Mouse (Mus musculus) left cerebral cortex, postnatal 14 days (tissue): ENCODE results near the gene Syce1l. TPM values are rescaled to one million over a fixed set of nuclear protein-coding genes. Genes with fewer than 3 reads are reported as not detected.

Experiments used
- DNase-seq, 2 experiments: peaks; one replicate each; pipeline ENCODE4 v3.0.0; 2021 to 2022; ENCODE audit warnings: low spot score in 2 of 2, mixed read lengths in 1 of 2
- intact Hi-C: fragments of 180-260 bp; cut with DNase I; formaldehyde crosslinking; loops from one replicate; pipeline ENCODE4 v1.15.1; 2025
- total RNA-seq, 2 experiments: library from RNA; stranded (reverse); gene quantifications; 2 replicates each; pipeline ENCODE4 v1.2.3; 2021

Syce1l gene
- total RNA-seq, 2 experiments from 2014 or later = not detected

DNA sequence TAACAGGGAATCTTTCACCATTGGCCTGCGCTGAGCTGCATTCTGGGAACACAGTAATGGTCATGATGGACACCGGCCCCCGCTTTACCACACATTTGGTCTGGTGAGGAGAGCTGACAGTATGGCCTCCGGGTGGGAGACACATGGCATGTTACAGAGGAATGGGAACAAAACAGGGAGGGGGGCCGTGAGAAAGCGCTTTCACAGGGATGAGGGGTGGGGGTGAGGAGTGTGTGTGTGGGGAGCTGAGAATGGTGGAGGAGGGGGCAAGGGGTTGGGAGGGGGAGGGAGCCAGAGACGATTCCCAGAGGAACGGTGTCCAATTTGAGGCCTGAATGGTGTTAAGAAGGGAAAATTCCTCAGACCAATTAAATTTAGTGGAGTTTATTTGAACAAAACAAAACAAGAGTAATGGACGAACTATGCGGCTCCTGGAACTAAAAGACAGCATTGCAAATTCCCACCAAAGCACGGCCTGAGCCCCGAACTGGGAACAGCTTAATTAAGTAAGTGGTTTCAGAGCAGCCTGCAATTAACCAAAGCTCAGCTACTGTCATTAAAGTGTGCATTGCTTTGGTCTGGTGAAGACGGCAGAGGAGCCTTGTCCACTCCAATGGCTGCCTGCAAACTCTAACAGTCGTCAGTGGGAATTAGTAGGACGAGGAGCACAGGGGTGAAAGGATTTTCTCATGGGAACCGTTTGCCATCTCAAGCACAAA lies 23.9 kb downstream of the Syce1l start:
- no peak for DNase-seq
- intact Hi-C loops = loop anchor here (10.0 kb wide), 1 partner anchor 178 kb away; the partner anchor contains the start of gene Adamts18

- intact Hi-C loops = loop anchor here (10.0 kb wide), 1 partner anchor 175 kb away; the partner anchor contains the start of gene Adamts18
- DNase-seq = no peak
Observed at GRCm38 (mm10) chr8:113669924-113670323, 26.9 kb downstream of the Syce1l start.

DNA sequence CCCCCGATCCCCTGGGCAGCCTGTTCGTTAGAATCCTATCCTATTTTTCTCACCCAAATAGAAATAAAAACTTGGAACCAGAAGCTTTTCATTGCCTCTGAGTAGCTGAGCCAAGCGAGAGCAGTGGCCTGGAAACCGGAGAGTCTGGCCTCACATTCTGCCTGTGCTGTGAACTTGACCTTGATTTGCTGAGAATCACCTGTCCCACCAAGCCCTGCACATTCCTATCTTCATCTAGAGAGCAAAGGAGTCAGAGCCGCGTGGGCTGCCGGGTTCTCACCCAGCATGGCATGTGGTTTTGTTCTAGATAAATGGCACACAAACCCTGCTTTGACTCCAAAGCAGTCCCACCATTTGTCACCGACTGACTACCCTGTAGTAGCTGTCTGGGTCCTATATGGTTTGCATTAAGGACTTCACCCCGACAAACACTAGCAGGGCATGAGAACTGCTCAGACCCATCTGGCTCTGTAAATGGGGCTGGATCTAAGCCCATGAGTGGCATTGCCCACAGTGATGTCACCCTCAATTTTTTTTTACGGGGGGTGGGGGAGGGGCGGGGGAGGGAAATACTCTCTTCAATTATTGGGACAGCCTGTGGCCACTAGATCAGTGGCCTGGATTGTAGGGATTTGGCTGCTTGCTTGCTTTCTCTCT lies 29.7 kb downstream of the Syce1l start:
- intact Hi-C loops = no loop called here
- no peak for DNase-seq

DNA sequence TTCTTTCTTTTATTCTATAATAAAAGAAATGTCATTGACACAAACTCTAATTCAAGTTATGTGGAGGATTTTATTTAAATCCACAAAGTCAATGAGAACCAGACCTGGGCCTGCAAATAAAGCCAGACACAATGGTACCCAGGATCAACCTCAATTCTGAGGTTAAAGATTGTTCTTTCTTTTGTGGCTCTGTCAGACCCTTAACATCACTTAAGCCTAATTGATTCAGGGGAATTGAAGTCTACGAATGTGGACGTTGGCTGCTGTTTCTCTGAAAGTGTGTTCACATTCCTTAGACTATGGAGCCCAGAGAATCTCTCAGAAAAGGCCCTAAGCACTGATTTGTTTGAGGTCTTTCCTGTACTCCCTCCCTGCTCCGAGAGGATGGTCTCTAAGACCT lies 30.3 kb downstream of the Syce1l start:
- no peak for DNase-seq
- intact Hi-C loops = no loop called here

DNA sequence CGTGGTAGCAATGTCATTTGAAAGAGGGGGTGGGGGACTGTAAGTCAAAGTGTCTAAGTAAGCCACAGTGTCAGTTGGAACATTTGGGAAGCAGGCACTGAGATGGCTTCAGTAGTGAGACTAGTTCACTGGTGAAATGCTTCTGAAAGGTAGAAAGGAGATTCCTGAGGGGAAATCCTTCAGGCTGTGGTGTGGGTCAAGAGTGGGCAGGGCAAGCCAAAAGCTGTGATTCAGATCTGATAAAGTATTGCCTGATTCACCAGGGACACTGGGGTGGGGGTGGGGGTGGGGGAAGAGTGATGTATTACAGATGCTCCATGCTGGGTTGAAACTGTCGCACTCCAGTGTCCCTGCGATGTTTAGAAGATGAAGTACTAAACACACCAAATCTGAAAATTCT lies 31.6 kb downstream of the Syce1l start:
- no peak for DNase-seq
- intact Hi-C loops = no loop called here

DNA sequence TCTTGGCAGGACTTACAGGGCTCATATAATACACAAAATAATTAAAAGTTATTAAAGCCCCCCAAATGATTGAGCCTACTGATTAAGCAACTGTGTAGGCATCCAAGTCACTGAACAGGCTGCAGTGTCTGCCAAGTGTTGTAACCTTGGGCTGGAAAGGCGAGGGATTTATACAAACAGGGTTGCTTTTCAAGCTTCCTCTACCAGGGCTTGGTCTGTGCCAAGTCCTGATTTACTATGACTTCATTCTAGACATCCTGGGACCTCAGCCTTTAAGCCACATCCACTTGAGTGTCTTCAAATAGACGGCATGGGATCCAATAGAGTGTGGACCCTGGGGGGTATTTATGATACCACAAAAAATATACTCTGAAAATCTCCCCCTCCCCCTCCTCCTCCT lies 32.3 kb downstream of the Syce1l start:
- DNase-seq = no peak
- intact Hi-C loops = no loop called here

DNA sequence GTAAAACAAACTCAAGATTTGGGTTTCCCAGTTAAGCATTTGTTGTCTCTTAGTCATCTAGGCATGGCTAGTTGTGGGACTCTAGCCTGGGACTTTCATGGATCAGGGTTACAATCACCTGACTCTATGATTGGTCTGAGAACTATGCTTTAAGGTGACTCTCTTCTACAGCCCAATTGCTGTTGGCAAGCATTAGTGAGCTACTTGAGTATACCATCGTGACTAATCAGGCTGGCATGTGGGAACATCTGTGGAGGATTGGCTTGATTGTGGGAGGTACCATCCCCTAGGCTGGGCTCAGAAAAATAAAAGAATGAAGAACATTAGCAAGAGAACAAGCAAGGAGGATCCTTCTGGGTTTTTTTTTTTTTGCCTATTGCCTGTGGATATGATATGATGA lies 33.8 kb downstream of the Syce1l start:
- intact Hi-C loops = no loop called here
- DNase-seq = no peak

DNA sequence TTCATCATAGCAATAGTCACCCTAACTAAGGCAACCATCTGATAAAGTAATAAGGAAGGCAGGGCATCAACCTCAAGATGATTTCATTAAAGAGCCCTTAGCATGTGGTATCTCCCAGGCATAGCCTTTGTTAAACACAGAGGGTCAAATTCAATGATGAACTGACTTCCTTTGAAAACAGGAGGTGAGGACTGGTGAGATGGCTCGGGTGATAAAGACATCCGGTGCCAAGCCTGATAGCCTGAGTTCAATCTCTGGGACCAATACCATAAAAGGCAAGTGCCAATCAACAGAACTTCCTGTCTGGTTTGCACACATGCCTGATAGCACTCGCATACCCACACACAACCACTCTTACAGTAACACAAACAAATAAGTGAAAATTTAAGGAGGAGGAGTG lies 36.3 kb downstream of the Syce1l start:
- DNase-seq = no peak
- intact Hi-C loops = no loop called here

DNA sequence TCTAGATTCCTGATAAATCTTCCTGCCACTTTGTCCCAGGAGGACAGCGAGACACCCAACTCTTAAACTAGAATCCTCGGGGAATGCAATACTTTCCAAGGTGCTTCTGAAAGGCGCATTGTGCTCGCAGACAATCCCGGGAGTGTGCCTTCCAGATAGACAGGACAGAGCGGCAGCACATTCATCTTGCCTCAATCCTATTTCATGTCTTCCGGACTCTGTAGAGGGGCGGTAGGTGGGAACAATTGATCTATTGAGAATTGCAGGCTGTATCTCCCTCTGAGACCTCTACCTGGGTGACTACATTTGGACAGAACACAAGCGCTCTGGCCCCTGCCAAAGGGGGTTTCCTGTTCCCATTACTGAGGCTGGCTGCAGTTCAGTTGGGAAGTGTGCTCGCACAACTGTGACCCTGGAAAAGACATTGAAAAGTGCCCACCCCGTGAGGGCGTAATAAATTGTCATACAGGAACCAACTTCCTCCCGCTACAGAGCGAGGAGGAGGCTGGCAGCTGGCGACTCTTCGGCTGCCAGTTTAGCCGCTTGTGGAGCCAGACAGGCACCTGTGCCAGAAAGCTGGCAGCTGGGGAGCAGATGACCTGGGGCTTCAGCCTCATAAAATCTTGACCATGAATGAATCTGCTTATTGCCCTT lies 45.0 kb downstream of the Syce1l start:
- no peak for DNase-seq
- intact Hi-C loops = no loop called here

GRCm38 (mm10) chr8:113688543-113688915 lies 45.5 kb downstream of the Syce1l start:
- no peak for DNase-seq
- intact Hi-C loops = no loop called here

- intact Hi-C loops = no loop called here
Observed at GRCm38 (mm10) chr8:113691622-113692343, 48.8 kb downstream of the Syce1l start.

GRCm38 (mm10) chr8:113704968-113705367 lies 62.0 kb downstream of the Syce1l start:
- no peak for DNase-seq
- intact Hi-C loops = no loop called here

More at GRCm38 (mm10) chr8:113691622-113692343, 48.8 kb downstream of the Syce1l start:
- DNase-seq = no peak

Other genes starting within 250 kb of the Syce1l start
- gene Mon1b, start 7.6 kb upstream of the Syce1l start, total RNA-seq = 10 to 100 TPM; 19.4 to 21.4 TPM
- 1 to 10 TPM; 3.7 to 5.0 TPM for gene Adamts18, start 205.5 kb downstream of the Syce1l start, total RNA-seq